Mouse (Mus musculus): ENCODE measurements around the gene Dcst1. TPM values are rescaled to one million over a fixed set of nuclear protein-coding genes. Genes with fewer than 3 reads are reported as not detected.

Gene Dcst1
- total RNA-seq (2023; ENCODE audit: inconsistent age), result not detected in 4 replicates

DNA sequence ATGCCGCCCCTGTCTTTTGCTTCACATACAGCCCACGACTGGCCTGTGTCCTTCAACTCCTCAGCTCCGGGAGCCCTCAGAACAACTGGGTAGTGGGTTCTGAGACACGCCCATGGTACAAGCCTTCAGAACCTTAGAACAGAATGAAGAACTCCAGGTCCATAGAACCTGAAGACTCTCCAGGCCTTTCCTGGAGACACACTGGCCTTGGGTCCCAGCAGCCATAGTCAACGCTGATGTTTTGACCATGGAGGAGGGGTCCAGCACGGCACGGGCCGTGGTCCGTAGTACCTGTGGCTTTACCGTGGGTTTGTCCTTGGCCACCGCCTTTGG, at the start of gene Dcst1:
TSS of gene Dcst1 (minus strand) at position 101 of the 333 bp plus-strand sequence.

DNA sequence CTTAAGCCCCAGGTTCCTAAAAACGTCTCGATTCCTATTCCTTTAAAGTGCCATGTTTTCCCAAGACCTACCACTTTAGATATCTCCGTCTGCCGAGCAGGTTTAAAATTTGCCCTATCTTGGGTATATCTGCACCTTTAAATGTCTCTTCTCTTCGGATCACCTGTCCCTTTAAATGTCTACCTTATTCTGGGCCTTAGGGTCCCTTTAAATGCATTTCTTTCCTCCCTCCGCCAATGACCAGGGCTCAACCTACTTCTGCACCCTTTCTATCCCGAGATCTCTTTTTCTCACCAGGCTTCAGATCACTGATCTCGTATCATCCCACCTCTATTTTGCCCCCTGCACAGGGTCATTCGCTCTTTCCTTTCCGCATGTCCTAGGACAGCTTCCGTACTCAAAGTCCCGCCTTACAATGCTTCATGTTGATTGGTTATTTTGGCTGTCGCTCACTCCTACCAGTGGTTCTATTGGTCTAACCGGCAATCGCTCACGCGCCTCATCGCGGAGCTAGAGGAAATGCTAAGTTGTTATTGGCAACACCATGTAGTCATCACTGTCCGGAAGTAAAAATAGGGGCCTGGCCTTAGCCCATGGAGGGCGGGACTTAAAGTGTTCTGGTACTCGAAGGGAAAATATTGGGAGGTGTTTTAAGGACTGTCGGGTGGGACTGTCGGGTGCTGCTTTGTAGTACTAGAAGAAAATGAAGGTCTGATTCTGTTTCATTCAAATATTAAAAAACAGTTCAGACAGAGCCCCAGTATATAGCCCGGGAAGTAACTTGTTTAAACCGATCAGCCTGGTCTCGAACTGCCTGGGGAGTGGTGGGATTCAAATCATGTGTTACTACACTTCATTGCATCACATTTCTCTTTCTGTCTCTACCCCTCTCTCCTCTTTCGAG, 46.7 kb upstream of the Dcst1 start, which contains the start of gene Flad1:
TSS of gene Flad1 (minus strand) at position 381 of the 904 bp plus-strand sequence.

DNA sequence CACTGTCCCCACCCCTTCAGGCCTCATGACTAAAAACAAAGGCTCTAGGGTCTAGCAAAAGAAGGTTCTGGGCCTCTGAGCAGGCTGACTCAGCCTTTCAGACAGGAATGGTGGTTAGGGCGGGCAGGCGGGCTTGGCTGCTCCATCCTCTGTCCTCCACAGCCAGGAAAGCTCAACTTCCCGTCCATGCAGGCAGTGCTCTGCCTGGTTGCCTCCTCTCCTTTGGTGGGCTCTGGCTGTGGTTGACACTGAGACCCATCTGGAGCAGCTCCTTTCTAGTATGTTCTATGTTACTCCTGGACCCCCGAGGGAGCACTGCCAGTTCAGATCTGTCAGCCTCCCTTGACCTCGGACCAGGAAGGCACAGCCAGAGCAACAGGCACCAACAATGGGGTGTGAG, 37.6 kb upstream of the Dcst1 start, which contains the start of gene Lenep:
TSS of gene Lenep (minus strand) at position 101 of the 400 bp plus-strand sequence.

DNA sequence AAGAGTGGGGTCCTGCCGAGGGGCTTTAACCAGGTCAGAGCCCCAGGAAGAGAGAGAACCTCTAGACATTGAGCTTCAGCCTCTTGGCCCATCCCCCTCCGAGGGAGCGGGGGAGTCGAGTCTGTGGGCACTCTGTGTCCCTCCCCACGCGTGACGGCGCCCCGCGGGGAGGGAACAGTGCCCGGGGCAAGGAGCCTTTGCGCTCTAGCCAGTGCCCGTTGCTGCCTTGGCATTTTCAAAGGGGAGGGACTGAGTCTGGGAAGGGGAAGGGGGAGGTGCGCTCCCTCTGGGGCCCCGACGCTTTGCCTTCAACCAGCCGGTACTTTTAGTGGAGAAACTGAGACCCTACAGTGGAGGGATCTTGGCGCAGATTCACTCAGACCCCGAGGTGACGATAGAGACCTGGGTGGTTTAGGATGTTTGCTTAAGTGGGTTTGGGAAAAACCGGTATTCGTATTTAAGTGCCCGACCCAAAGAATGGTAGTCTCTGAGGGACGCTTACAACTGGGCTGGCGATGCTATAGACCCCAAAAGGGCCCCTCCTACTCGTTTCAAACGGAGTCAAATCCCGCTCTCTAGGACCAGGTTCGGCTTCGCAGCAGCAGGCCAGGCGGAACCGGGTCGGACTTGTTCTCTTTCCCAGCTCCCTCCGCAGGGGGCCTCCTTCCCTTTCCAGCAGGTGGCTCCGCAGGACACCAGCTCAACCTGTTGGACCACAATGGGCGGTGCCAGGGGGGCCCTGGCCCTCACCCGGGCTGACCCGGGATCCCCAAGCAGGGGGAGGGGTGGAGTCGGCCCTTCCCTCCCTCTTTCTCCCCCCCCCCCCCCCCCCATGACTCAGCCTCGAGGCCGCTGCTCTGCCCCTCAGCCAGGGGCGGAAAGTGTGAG, 29.2 kb upstream of the Dcst1 start, which contains the start of gene Zbtb7b:
TSS of gene Zbtb7b (minus strand) at position 771 of the 888 bp plus-strand sequence.

DNA sequence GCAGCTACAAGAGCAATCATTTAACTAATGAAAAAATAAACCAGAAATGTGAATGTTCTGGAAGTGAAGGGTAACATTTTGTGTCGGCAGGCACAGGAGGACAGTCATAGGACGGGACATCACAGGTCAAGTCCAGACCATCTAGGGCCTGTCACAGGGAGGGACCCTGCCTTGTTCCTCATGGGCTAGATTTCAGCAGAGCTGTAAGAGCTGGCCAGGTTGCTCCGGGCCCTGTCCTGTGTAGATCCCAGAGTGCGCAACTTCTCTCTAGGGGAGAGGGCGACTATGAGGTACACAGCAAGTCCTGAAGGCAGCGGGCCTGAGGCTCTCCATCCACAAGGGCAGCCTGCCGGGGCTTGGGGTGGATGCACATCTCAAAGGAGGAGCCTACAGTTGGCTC, 3.4 kb downstream of the Dcst1 start, which contains the start of gene Dcst2:
TSS of gene Dcst2 (plus strand) at position 301 of the 400 bp plus-strand sequence.

DNA sequence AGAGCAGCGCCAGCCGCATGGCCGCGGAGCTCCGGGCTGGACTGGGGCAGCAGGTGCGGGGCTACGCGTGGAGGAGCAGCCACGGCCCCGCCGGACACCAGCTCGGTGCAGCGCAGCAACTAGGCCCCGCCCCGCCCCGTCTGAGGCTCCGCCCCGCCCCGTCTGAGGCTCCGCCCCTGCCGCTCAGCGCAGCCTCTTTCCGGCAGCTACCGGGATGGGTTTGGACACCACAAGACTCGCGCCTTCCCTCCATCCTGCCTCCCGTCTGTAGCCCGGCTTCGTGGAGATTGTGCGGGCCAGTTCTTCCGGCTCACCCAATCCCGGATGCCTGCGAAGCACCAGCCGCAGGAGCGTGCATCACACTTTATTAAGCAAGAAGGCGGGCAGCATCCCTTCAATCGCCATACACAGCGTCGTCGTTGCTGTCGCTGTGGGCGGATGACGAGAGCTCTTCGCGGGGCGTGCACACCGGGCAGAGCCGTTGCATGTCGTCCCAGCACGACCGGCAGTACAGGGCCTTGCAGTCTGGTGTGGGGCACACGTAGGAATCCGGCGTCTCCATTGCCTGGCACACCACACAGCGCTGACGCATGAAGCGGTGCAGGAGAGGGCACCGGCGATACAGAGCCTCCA, 15.1 kb downstream of the Dcst1 start, which contains the start of gene Adam15:
TSS of gene Adam15 (minus strand) at position 128 of the 633 bp plus-strand sequence.

GRCm38 (mm10) chr3:89337721-89338578, 27.1 kb downstream of the Dcst1 start, which contains the start of gene Efna4:
Gene Efna4, minus strand, starts transcription at chr3:89338028.

GRCm38 (mm10) chr3:89322514-89323165, 42.4 kb downstream of the Dcst1 start, which contains the start of gene Efna3:
Gene Efna3, minus strand, starts transcription at chr3:89322965.

Other genes with a start within 250 kb of the Dcst1 start
- 0.18 TPM in 1 of 4 replicates, not detected in the others for gene Pklr, start 229.1 kb downstream of the Dcst1 start, total RNA-seq (2023; ENCODE audit: inconsistent age)
- gene Hcn3, start 205.1 kb downstream of the Dcst1 start, total RNA-seq (2023; ENCODE audit: inconsistent age), result 2.1 to 4.4 TPM (median 4.1 TPM) in 4 replicates
- gene Clk2, start 200.5 kb downstream of the Dcst1 start, total RNA-seq (2023; ENCODE audit: inconsistent age), result 137 to 156 TPM (median 153 TPM) in 4 replicates
- gene Scamp3, start 187.8 kb downstream of the Dcst1 start, total RNA-seq (2023; ENCODE audit: inconsistent age), result 106 to 112 TPM (median 108 TPM) in 4 replicates
- gene Fam189b, start 182.1 kb downstream of the Dcst1 start, total RNA-seq (2023; ENCODE audit: inconsistent age), result 14.0 to 22.6 TPM (median 17.1 TPM) in 4 replicates
- 87.6 to 95.2 TPM (median 90.4 TPM) in 4 replicates for gene Gba, start 162.3 kb downstream of the Dcst1 start, total RNA-seq (2023; ENCODE audit: inconsistent age)
- gene Thbs3, start 150.1 kb downstream of the Dcst1 start, total RNA-seq (2023; ENCODE audit: inconsistent age), result 7.6 to 14.7 TPM (median 8.8 TPM) in 4 replicates
- 208 to 228 TPM (median 213 TPM) in 4 replicates for gene Mtx1, start 138.2 kb downstream of the Dcst1 start, total RNA-seq (2023; ENCODE audit: inconsistent age)
- gene Muc1, start 136.2 kb downstream of the Dcst1 start, total RNA-seq (2023; ENCODE audit: inconsistent age), result 0.80 to 2.1 TPM (median 1.1 TPM) in 4 replicates
- 92.4 to 106 TPM (median 94.3 TPM) in 4 replicates for gene Krtcap2, start 119.3 kb downstream of the Dcst1 start, total RNA-seq (2023; ENCODE audit: inconsistent age)
- gene Trim46, start 118.9 kb downstream of the Dcst1 start, total RNA-seq (2023; ENCODE audit: inconsistent age), result 2.8 to 4.4 TPM (median 3.4 TPM) in 4 replicates
- gene Dpm3, start 105.9 kb downstream of the Dcst1 start, total RNA-seq (2023; ENCODE audit: inconsistent age), result 63.2 to 86.3 TPM (median 79.6 TPM) in 4 replicates
- gene Slc50a1, start 94.7 kb downstream of the Dcst1 start, total RNA-seq (2023; ENCODE audit: inconsistent age), result 136 to 155 TPM (median 153 TPM) in 4 replicates
- 0.48 to 1.5 TPM (median 0.78 TPM) in 4 replicates for gene Efna1, start 84.1 kb downstream of the Dcst1 start, total RNA-seq (2023; ENCODE audit: inconsistent age)
- gene Efna3, start 42.3 kb downstream of the Dcst1 start, total RNA-seq (2023; ENCODE audit: inconsistent age), result not detected in 4 replicates
- not detected in 4 replicates for gene Efna4, start 27.2 kb downstream of the Dcst1 start, total RNA-seq (2023; ENCODE audit: inconsistent age)
- 4.5 to 7.9 TPM (median 5.5 TPM) in 4 replicates for gene Adam15, start 15.3 kb downstream of the Dcst1 start, total RNA-seq (2023; ENCODE audit: inconsistent age)
- gene Dcst2, start 3.3 kb downstream of the Dcst1 start, total RNA-seq (2023; ENCODE audit: inconsistent age), result not detected in 4 replicates
- 50.9 to 68.8 TPM (median 61.8 TPM) in 4 replicates for gene Zbtb7b, start 29.5 kb upstream of the Dcst1 start, total RNA-seq (2023; ENCODE audit: inconsistent age)
- gene Lenep, start 37.5 kb upstream of the Dcst1 start, total RNA-seq (2023; ENCODE audit: inconsistent age), result 1.3 TPM in 1 of 4 replicates, not detected in the others
- gene Flad1, start 46.6 kb upstream of the Dcst1 start, total RNA-seq (2023; ENCODE audit: inconsistent age), result 40.2 to 51.7 TPM (median 45.4 TPM) in 4 replicates
- 2.9 to 5.9 TPM (median 4.7 TPM) in 4 replicates for gene Cks1b, start 53.1 kb upstream of the Dcst1 start, total RNA-seq (2023; ENCODE audit: inconsistent age)
- gene Shc1, start 53.2 kb upstream of the Dcst1 start, total RNA-seq (2023; ENCODE audit: inconsistent age), result 86.4 to 99.2 TPM (median 94.7 TPM) in 4 replicates
- gene Pygo2, start 65.0 kb upstream of the Dcst1 start, total RNA-seq (2023; ENCODE audit: inconsistent age), result 34.3 to 43.6 TPM (median 35.5 TPM) in 4 replicates
- gene Pbxip1, start 71.5 kb upstream of the Dcst1 start, total RNA-seq (2023; ENCODE audit: inconsistent age), result 126 to 144 TPM (median 138 TPM) in 4 replicates
- gene Pmvk, start 89.3 kb upstream of the Dcst1 start, total RNA-seq (2023; ENCODE audit: inconsistent age), result 15.8 to 18.6 TPM (median 16.8 TPM) in 4 replicates
- not detected in 4 replicates for gene Kcnn3, start 154.9 kb upstream of the Dcst1 start, total RNA-seq (2023; ENCODE audit: inconsistent age)

Data from B cell, adult (primary cell).